Mouse (Mus musculus) stomach, postnatal 0 days (tissue): ENCODE measurements around the gene Tmem129. TPM values are rescaled to one million over a fixed set of nuclear protein-coding genes. Genes with fewer than 3 reads are reported as not detected.
A peak's percentile ranks its signal among the peaks of the same experiment; 100 is the strongest.

Source experiments
- ATAC-seq: fragments of 200-750 bp; cut with Nextera tagmentation; 2 replicates; pipeline ENCODE4 v1.8.0; 2017; ENCODE audit not compliant: low FRiP score, low TSS enrichment
- DNase-seq: peaks from one replicate; pipeline ENCODE4 v3.0.0-alpha.2; 2016; ENCODE audit warnings: low spot score
- H3K27ac ChIP-seq: fragments of 300-500 bp; sonication (generic); replicated peaks from 2 replicates; pipeline ENCODE4 v1.5.1; 2014; ENCODE audit warnings: mild to moderate bottlenecking, control low read depth
- H3K27me3 ChIP-seq: fragments of 300-500 bp; sonication (generic); 2 replicates; pipeline ENCODE4 v1.6.1; 2014; ENCODE audit warnings: low read length; ENCODE audit not compliant: control insufficient read depth, insufficient read depth
- H3K36me3 ChIP-seq: fragments of 300-500 bp; sonication (generic); 2 replicates; pipeline ENCODE4 v1.6.1; 2014; ENCODE audit warnings: low read length, mixed read lengths; ENCODE audit not compliant: control insufficient read depth, insufficient read depth
- H3K4me1 ChIP-seq: fragments of 300-500 bp; sonication (generic); replicated peaks from 2 replicates; pipeline ENCODE4 v1.6.1; 2014; ENCODE audit warnings: antibody characterized with exemption; ENCODE audit not compliant: control insufficient read depth, insufficient read depth
- H3K4me2 ChIP-seq: fragments of 300-500 bp; sonication (generic); replicated peaks from 2 replicates; pipeline ENCODE4 v1.6.1; 2014; ENCODE audit warnings: low read depth, mild to moderate bottlenecking, control low read depth, moderate library complexity
- H3K4me3 ChIP-seq: fragments of 300-500 bp; sonication (generic); 2 replicates; pipeline ENCODE4 v1.5.1; 2014; ENCODE audit warnings: low read depth, low read length, control low read depth
- H3K9ac ChIP-seq: fragments of 300-500 bp; sonication (generic); 2 replicates; pipeline ENCODE4 v1.6.1; 2014; ENCODE audit warnings: mild to moderate bottlenecking, low read length, control low read depth, mixed read lengths
- H3K9me3 ChIP-seq: fragments of 300-500 bp; sonication (generic); 2 replicates; pipeline ENCODE4 v1.6.1; 2016; ENCODE audit warnings: low read length; ENCODE audit not compliant: control insufficient read depth
- CTCF ChIP-seq: IDR thresholded peaks from 2 replicates; pipeline ENCODE4 v1.5.1; 2016; ENCODE audit warnings: antibody characterized with exemption, low read depth, mild to moderate bottlenecking, moderate library complexity
- EP300 ChIP-seq: optimal IDR thresholded peaks from 2 replicates; pipeline ENCODE3; 2016; ENCODE audit warnings: antibody characterized with exemption
- WGBS: fragments of 180-500 bp; shearing (Covaris S2); extraction: QIAGEN DNeasy Blood & Tissue Kit; methylation state at CpG from one replicate; pipeline ENCODE4 v1.1.7; 2014; 5-methylcytosine and 5-hydroxymethylcytosine counted together
- polyA plus RNA-seq: library from polyadenylated mRNA; unstranded; fragments of >200 nt; fragmentation: Nextera tagmentation; extraction: Ambion mirVana; gene quantifications from 2 replicates; pipeline ENCODE4 v1.2.1, GENCODE M21; 2015

Tmem129 gene
- polyA plus RNA-seq, 1 experiment from 2014 or later, result 16.7 TPM

DNA sequence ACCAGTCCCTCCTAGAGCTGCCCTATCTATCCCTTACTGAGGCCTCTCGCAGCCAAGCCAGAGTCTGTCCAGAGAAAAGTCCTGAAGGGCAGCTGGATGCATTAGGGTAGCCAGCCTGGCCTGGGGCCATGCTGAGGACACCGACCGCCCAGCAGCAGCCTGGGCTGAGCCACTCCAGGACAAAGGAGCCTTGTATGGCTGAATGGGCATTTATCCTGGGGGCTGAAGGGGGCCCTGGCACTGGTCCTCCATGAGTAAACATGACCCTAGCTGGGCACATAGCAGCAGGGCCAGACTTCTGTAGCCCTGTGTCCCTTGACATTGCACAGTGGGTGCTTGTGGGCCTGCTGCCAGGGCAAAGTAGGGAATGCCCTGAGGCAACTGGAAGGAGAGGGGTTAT, 16.2 kb upstream of the Tmem129 start:
- Histone ChIP-seq H3K4me3 (no peak overlapping the region), H3K4me2 (no peak overlapping the region), H3K27ac (no peak overlapping the region), H3K36me3 (no peaks in the 10 kb centered on the region; the same call in 1 of the 2 replicates), H3K4me1 (no peaks in the 10 kb centered on the region), H3K27me3 (no peaks in the 10 kb centered on the region), H3K9me3 (no peaks in the 10 kb centered on the region), H3K9ac (no peak overlapping the region; the same call in 1 of the 2 replicates)
- no peak for TF ChIP-seq EP300
- TF ChIP-seq CTCF, result no peak
- DNase-seq (no peak), ATAC-seq (peak; percentile 35)
- 71% methylated on average over 3 of the region's 3 CpGs for WGBS

GRCm38 (mm10) chr5:33671659-33672058, 13.4 kb upstream of the Tmem129 start:
- no peaks in the 10 kb centered on the region for H3K4me1 ChIP-seq

GRCm38 (mm10) chr5:33668223-33668622, 10.0 kb upstream of the Tmem129 start:
- H3K4me2 ChIP-seq, result no peak overlapping the region
- ATAC-seq (no peak), DNase-seq (no peak)
- no peak for TF ChIP-seq EP300
- TF ChIP-seq CTCF, result peak; percentile 66
- no peaks in the 10 kb centered on the region for H3K9me3 ChIP-seq
- H3K9ac ChIP-seq, result no peak overlapping the region
- H3K27me3 ChIP-seq, result no peaks in the 10 kb centered on the region
- H3K36me3 ChIP-seq, result peaks cover 15% of the 10 kb centered on the region
- H3K27ac ChIP-seq, result no peak overlapping the region
- no peaks in the 10 kb centered on the region for H3K4me1 ChIP-seq
- no peak overlapping the region for H3K4me3 ChIP-seq

More at GRCm38 (mm10) chr5:33671659-33672058, 13.4 kb upstream of the Tmem129 start:
- Histone ChIP-seq H3K4me3 (no peak overlapping the region), H3K4me2 (no peak overlapping the region), H3K9me3 (no peaks in the 10 kb centered on the region), H3K27me3 (no peaks in the 10 kb centered on the region), H3K36me3 (peaks cover 9% of the 10 kb centered on the region), H3K9ac (no peak overlapping the region), H3K27ac (no peak overlapping the region)
- TF ChIP-seq EP300 (no peak), CTCF (no peak)
- no peak for DNase-seq
- 76% methylated on average over 5 of the region's 5 CpGs for WGBS
- ATAC-seq, result no peak

- Histone ChIP-seq H3K9ac (peak overlapping the region; percentile 41), H3K4me1 (0 out of 2 replicates have a peak, but pooled peaks cover 4% of the 10 kb centered on the region), H3K27me3 (no peaks in the 10 kb centered on the region), H3K36me3 (peaks cover 6% of the 10 kb centered on the region; the same call in 1 of the 2 replicates), H3K4me2 (peak overlapping the region; percentile 71), H3K9me3 (no peaks in the 10 kb centered on the region), H3K27ac (peak overlapping the region; percentile 69), H3K4me3 (peak overlapping the region; percentile 72)
- no peak for TF ChIP-seq CTCF
- TF ChIP-seq EP300, result no peak
- DNase-seq (no peak), ATAC-seq (no peak)
- under 1% methylated on average over 26 of the region's 26 CpGs for WGBS
Measured at GRCm38 (mm10) chr5:33658664-33659050, 441 bp upstream of the Tmem129 start.

DNA sequence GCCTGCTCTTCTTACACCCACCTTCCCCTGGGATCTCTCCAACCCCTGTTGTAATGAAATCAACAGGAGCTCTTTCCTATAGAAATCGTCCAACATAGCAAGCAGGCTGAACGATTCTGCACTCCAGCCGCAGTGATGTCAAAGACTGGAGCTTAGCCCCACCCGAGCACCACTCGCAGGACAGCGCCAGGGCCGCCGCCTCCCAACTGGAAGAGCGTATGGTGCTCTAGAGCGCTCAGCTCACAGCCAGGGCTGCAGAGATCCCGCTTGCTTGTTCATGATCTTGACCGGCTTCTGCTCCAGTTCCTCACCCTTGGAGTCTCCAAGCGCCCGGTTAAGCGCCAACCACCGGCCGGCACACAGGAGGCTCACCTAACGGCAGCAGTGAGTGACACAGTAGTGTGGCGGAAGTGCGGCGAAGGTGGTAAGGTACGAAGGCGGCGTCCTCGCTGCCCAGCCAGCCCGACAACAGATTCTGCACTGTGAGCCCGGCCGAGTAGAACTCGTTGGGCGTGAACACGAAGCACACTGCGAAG, 897 bp downstream of the Tmem129 start:
- DNase-seq, result peak; percentile 87

DNA sequence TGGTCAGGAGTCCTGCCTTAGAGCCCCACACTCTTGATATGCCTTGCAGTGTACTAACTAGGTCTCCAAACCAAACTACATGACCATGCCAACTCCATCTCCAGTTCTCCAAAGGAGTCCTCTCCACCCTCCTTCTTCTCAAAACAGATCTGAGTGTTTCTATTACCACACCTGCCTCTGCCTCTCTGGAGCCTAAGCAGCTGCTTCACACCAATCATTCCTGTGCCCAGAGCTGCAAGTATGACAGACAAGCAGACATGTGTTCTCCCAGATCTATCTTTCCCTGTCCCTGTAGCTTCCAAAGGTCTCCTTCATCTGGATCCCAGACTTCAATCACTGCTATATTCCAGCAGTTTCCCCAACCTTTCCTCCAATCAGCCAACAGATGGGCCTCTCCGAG, 1.5 kb downstream of the Tmem129 start:
- H3K36me3 ChIP-seq, result peaks cover 2% of the 10 kb centered on the region; the same call in 1 of the 2 replicates
- H3K9ac ChIP-seq, result peak overlapping the region; percentile 77
- peak overlapping the region; percentile 98 for H3K27ac ChIP-seq
- 0 out of 2 replicates have a peak, but pooled peaks cover 4% of the 10 kb centered on the region for H3K4me1 ChIP-seq
- TF ChIP-seq CTCF (no peak), EP300 (no peak)
- no peaks in the 10 kb centered on the region for H3K27me3 ChIP-seq
- no peak for DNase-seq
- peak overlapping the region; percentile 80 for H3K4me2 ChIP-seq
- no peak for ATAC-seq
- peak overlapping the region; percentile 72 for H3K4me3 ChIP-seq
- 25% methylated on average over 1 of the region's 1 CpGs for WGBS
- no peaks in the 10 kb centered on the region for H3K9me3 ChIP-seq

More for the DNA sequence above, 897 bp downstream of the Tmem129 start:
- under 1% methylated on average over 32 of the region's 32 CpGs for WGBS
- TF ChIP-seq EP300 (no peak), CTCF (no peak)
- no peaks in the 10 kb centered on the region for H3K27me3 ChIP-seq
- peak overlapping the region; percentile 72 for H3K4me3 ChIP-seq
- peaks cover 2% of the 10 kb centered on the region; the same call in 1 of the 2 replicates for H3K36me3 ChIP-seq
- H3K27ac ChIP-seq, result peak overlapping the region; percentile 98
- H3K4me1 ChIP-seq, result 0 out of 2 replicates have a peak, but pooled peaks cover 4% of the 10 kb centered on the region
- H3K9ac ChIP-seq, result peak overlapping the region; percentile 77
- peak overlapping the region; percentile 80 for H3K4me2 ChIP-seq
- no peaks in the 10 kb centered on the region for H3K9me3 ChIP-seq
- peak; percentile 61 for ATAC-seq
